Mouse (Mus musculus) forebrain, postnatal 0 days (tissue): ENCODE results near the gene Dazap1. TPM values are rescaled to one million over a fixed set of nuclear protein-coding genes. Genes with fewer than 3 reads are reported as not detected.
A peak's percentile ranks its signal among the peaks of the same experiment; 100 is the strongest.

Source experiments
- ATAC-seq: fragments of 200-750 bp; cut with Nextera tagmentation; 2 replicates; pipeline ENCODE4 v1.8.0; 2017; ENCODE audit warnings: mild to moderate bottlenecking, moderate library complexity
- DNase-seq: peaks from one replicate; pipeline ENCODE4 v3.0.0-alpha.2; 2015
- H3K27ac ChIP-seq: fragments of 300-500 bp; sonication (generic); 2 replicates; pipeline ENCODE4 v1.5.1; 2014; ENCODE audit warnings: low read depth, mild to moderate bottlenecking, antibody characterized with exemption, low read length, moderate library complexity, mixed read lengths
- H3K27me3 ChIP-seq: fragments of 300-500 bp; sonication (generic); 2 replicates; pipeline ENCODE4 v1.6.1; 2014; ENCODE audit warnings: mild to moderate bottlenecking, low read length, mixed read lengths; ENCODE audit not compliant: insufficient read depth
- H3K36me3 ChIP-seq: fragments of 300-500 bp; sonication (generic); 2 replicates; pipeline ENCODE4 v1.6.1; 2014; ENCODE audit warnings: mild to moderate bottlenecking, moderate library complexity; ENCODE audit not compliant: insufficient read depth
- H3K4me1 ChIP-seq: fragments of 300-500 bp; sonication (generic); 2 replicates; pipeline ENCODE4 v1.6.1; 2014; ENCODE audit warnings: antibody characterized with exemption; ENCODE audit not compliant: insufficient read depth
- H3K4me2 ChIP-seq: fragments of 300-500 bp; sonication (generic); 2 replicates; pipeline ENCODE4 v1.6.1; 2014; ENCODE audit warnings: low read depth, mild to moderate bottlenecking, moderate library complexity
- H3K4me3 ChIP-seq: fragments of 300-500 bp; sonication (generic); 2 replicates; pipeline ENCODE4 v1.5.1; 2014; ENCODE audit warnings: low read depth, low read length, mixed read lengths
- H3K9ac ChIP-seq: fragments of 300-500 bp; sonication (generic); 2 replicates; pipeline ENCODE4 v1.6.1; 2014; ENCODE audit warnings: mild to moderate bottlenecking
- H3K9me3 ChIP-seq: fragments of 300-500 bp; sonication (generic); 2 replicates; pipeline ENCODE4 v1.6.1; 2016; ENCODE audit warnings: low read length
- CTCF ChIP-seq: sonication (generic); IDR thresholded peaks from 2 replicates; pipeline ENCODE4 v1.5.1; 2016; ENCODE audit warnings: antibody characterized with exemption, control low read depth, low read depth
- WGBS: fragments of 180-500 bp; shearing (Covaris S2); extraction: QIAGEN DNeasy Blood & Tissue Kit; methylation state at CpG from one replicate; pipeline ENCODE4 v1.1.7; 2014; 5-methylcytosine and 5-hydroxymethylcytosine counted together
- polyA plus RNA-seq: library from polyadenylated mRNA; unstranded; fragments of >200 nt; fragmentation: Nextera tagmentation; extraction: Ambion mirVana; gene quantifications from 2 replicates; pipeline ENCODE4 v1.2.1, GENCODE M21; 2015
- total RNA-seq: library from RNA; depleted of rRNA; stranded (reverse); fragments of >200 nt; gene quantifications from 2 replicates; pipeline ENCODE4 v1.2.3, GENCODE M21; 2014

Dazap1 gene
- total and polyA plus RNA-seq, 2 experiments from 2014 or later: 42.4 to 122 TPM

GRCm38 (mm10) chr10:80298571-80299281 is 37.4 kb downstream of the Dazap1 start:
- H3K9ac ChIP-seq: peak overlapping the region; percentile 99
- H3K36me3 ChIP-seq: peaks cover 30% of the 10 kb centered on the region
- H3K9me3 ChIP-seq: no peaks in the 10 kb centered on the region
- DNase-seq: peak; percentile 96
- H3K27me3 ChIP-seq: no peaks in the 10 kb centered on the region
- peak; percentile 63 for TF ChIP-seq CTCF
- H3K4me3 ChIP-seq: peak overlapping the region; percentile 68
- H3K27ac ChIP-seq: peak overlapping the region; percentile 99
- H3K4me1 ChIP-seq: peaks cover 44% of the 10 kb centered on the region
- peak; percentile 84 for ATAC-seq
- H3K4me2 ChIP-seq: peak overlapping the region; percentile 89
- 2% methylated on average over 26 of the region's 26 CpGs for WGBS

- peak overlapping the region; percentile 68 for H3K4me3 ChIP-seq
- TF ChIP-seq CTCF: no peak
- no peaks in the 10 kb centered on the region for H3K9me3 ChIP-seq
- peak overlapping the region; percentile 99 for H3K27ac ChIP-seq
- peak; percentile 73 for DNase-seq
- peaks cover 44% of the 10 kb centered on the region for H3K4me1 ChIP-seq
- peak overlapping the region; percentile 89 for H3K4me2 ChIP-seq
- H3K27me3 ChIP-seq: no peaks in the 10 kb centered on the region
- H3K9ac ChIP-seq: peak overlapping the region; percentile 99
- WGBS: 2% methylated on average over 15 of the region's 15 CpGs
- peaks cover 30% of the 10 kb centered on the region for H3K36me3 ChIP-seq
- peak; percentile 11; the same call in 1 of the 2 replicates for ATAC-seq
Observed at GRCm38 (mm10) chr10:80299301-80299700, 38.0 kb downstream of the Dazap1 start.

- Histone ChIP-seq H3K27ac (peak overlapping the region; percentile 99), H3K27me3 (no peaks in the 10 kb centered on the region), H3K9ac (peak overlapping the region; percentile 99), H3K4me1 (peaks cover 44% of the 10 kb centered on the region), H3K4me3 (peak overlapping the region; percentile 68), H3K9me3 (no peaks in the 10 kb centered on the region), H3K36me3 (peaks cover 30% of the 10 kb centered on the region), H3K4me2 (peak overlapping the region; percentile 89)
- no peak for ATAC-seq
- no peak; the same call in 1 of the 2 replicates for TF ChIP-seq CTCF
- WGBS: 31% methylated on average over 10 of the region's 10 CpGs
- DNase-seq: peak; percentile 48
Observed at GRCm38 (mm10) chr10:80299824-80300223, 38.5 kb downstream of the Dazap1 start.

GRCm38 (mm10) chr10:80300672-80301181 is 39.4 kb downstream of the Dazap1 start:
- H3K9ac ChIP-seq: peak overlapping the region; percentile 99
- H3K27ac ChIP-seq: peak overlapping the region; percentile 99
- WGBS: 10% methylated on average over 11 of the region's 11 CpGs
- peak; percentile 83 for ATAC-seq
- H3K36me3 ChIP-seq: peaks cover 36% of the 10 kb centered on the region
- peak; percentile 14; the same call in 1 of the 2 replicates for TF ChIP-seq CTCF
- H3K4me3 ChIP-seq: peak overlapping the region; percentile 68
- DNase-seq: peak; percentile 92
- H3K4me1 ChIP-seq: peaks cover 44% of the 10 kb centered on the region
- peak overlapping the region; percentile 89 for H3K4me2 ChIP-seq
- no peaks in the 10 kb centered on the region for H3K9me3 ChIP-seq
- no peaks in the 10 kb centered on the region for H3K27me3 ChIP-seq

- ATAC-seq (no peak), DNase-seq (no peak)
- Histone ChIP-seq H3K9me3 (no peaks in the 10 kb centered on the region), H3K27me3 (no peaks in the 10 kb centered on the region), H3K4me2 (peak overlapping the region; percentile 89), H3K9ac (peak overlapping the region; percentile 99), H3K4me3 (peak overlapping the region; percentile 68), H3K36me3 (peaks cover 43% of the 10 kb centered on the region), H3K4me1 (peaks cover 42% of the 10 kb centered on the region), H3K27ac (peak overlapping the region; percentile 99)
- TF ChIP-seq CTCF: peak; percentile 4; the same call in 1 of the 2 replicates
- WGBS: 61% methylated on average over 10 of the region's 10 CpGs
Observed at GRCm38 (mm10) chr10:80301256-80302081, 40.2 kb downstream of the Dazap1 start.

GRCm38 (mm10) chr10:80302082-80302355 is 40.7 kb downstream of the Dazap1 start:
- Histone ChIP-seq H3K4me3 (peak overlapping the region; percentile 68), H3K9me3 (no peaks in the 10 kb centered on the region), H3K27ac (peak overlapping the region; percentile 99), H3K27me3 (no peaks in the 10 kb centered on the region), H3K4me1 (peaks cover 36% of the 10 kb centered on the region), H3K4me2 (peak overlapping the region; percentile 89), H3K36me3 (peaks cover 49% of the 10 kb centered on the region), H3K9ac (peak overlapping the region; percentile 99)
- no peak for TF ChIP-seq CTCF
- 59% methylated on average over 5 of the region's 5 CpGs for WGBS
- DNase-seq (no peak), ATAC-seq (no peak)

GRCm38 (mm10) chr10:80302471-80302881 is 41.2 kb downstream of the Dazap1 start:
- H3K36me3 ChIP-seq: peaks cover 53% of the 10 kb centered on the region
- no peaks in the 10 kb centered on the region for H3K9me3 ChIP-seq
- peaks cover 32% of the 10 kb centered on the region for H3K4me1 ChIP-seq
- H3K9ac ChIP-seq: peak overlapping the region; percentile 99
- peak overlapping the region; percentile 68 for H3K4me3 ChIP-seq
- ATAC-seq: peak; percentile 5; the same call in 1 of the 2 replicates
- no peak for TF ChIP-seq CTCF
- DNase-seq: peak; percentile 66
- no peaks in the 10 kb centered on the region for H3K27me3 ChIP-seq
- H3K4me2 ChIP-seq: peak overlapping the region; percentile 89
- WGBS: 20% methylated on average over 9 of the region's 9 CpGs
- peak overlapping the region; percentile 99 for H3K27ac ChIP-seq
